Mouse (Mus musculus) midbrain, embryonic 13.5 days (tissue): ENCODE measurements at regions not wholly inside any gene's neighbourhood (a gene's known extent, or its start where the extent isn't known, plus 50 kb on each side); places are given as distances from the start of the nearest gene placed in this dataset.

Experiments
- ATAC-seq: fragments of 200-750 bp; cut with Nextera tagmentation; 2 replicates; pipeline ENCODE4 v1.8.0; 2017; ENCODE audit warnings: mild to moderate bottlenecking, moderate TSS enrichment, moderate library complexity
- H3K27ac ChIP-seq: fragments of 300-500 bp; sonication (generic); 2 replicates; pipeline ENCODE4 v1.5.1; 2015; ENCODE audit warnings: inconsistent platforms, mild to moderate bottlenecking, moderate library complexity
- H3K27me3 ChIP-seq: fragments of 300-500 bp; sonication (generic); 2 replicates; pipeline ENCODE4 v1.6.1; 2015; ENCODE audit warnings: mild to moderate bottlenecking, inconsistent platforms
- H3K36me3 ChIP-seq: fragments of 300-500 bp; sonication (generic); 2 replicates; pipeline ENCODE4 v1.6.1; 2015; ENCODE audit warnings: mild to moderate bottlenecking, inconsistent platforms
- H3K4me1 ChIP-seq: fragments of 300-500 bp; sonication (generic); replicated peaks from 2 replicates; pipeline ENCODE4 v1.6.1; 2015; ENCODE audit warnings: inconsistent platforms
- H3K4me2 ChIP-seq: fragments of 300-500 bp; sonication (generic); replicated peaks from 2 replicates; pipeline ENCODE4 v1.6.1; 2015; ENCODE audit warnings: moderate library complexity, mild to moderate bottlenecking, inconsistent platforms
- H3K4me3 ChIP-seq: fragments of 300-500 bp; sonication (generic); replicated peaks from 2 replicates; pipeline ENCODE4 v1.5.1; 2015; ENCODE audit warnings: mild to moderate bottlenecking, inconsistent platforms
- H3K9ac ChIP-seq: fragments of 300-500 bp; sonication (generic); replicated peaks from 2 replicates; pipeline ENCODE4 v1.6.1; 2015; ENCODE audit warnings: mild to moderate bottlenecking, inconsistent platforms
- H3K9me3 ChIP-seq: fragments of 300-500 bp; sonication (generic); 2 replicates; pipeline ENCODE4 v1.6.1; 2016; ENCODE audit warnings: mild to moderate bottlenecking, inconsistent platforms
- WGBS: fragments of 180-500 bp; shearing (Covaris S2); methylation state at CpG from one replicate; pipeline ENCODE4 v1.1.7; 2015; 5-methylcytosine and 5-hydroxymethylcytosine counted together

- Histone ChIP-seq H3K36me3 (no peaks in the 10 kb centered on the region), H3K9ac (no peak overlapping the region), H3K9me3 (no peaks in the 10 kb centered on the region), H3K27ac (no peak overlapping the region), H3K4me1 (peaks cover 34% of the 10 kb centered on the region), H3K27me3 (no peaks in the 10 kb centered on the region), H3K4me3 (no peak overlapping the region), H3K4me2 (no peak overlapping the region)
- ATAC-seq: no peak
- WGBS: 95% methylated on average over 10 of the region's 10 CpGs
These were observed 127.0 kb upstream of the Npvf start for GRCm38 (mm10) chr6:50781271-50781670.

- ATAC-seq: no peak
- no peaks in the 10 kb centered on the region for H3K9me3 ChIP-seq
- H3K4me2 ChIP-seq: no peak overlapping the region
- H3K27me3 ChIP-seq: no peaks in the 10 kb centered on the region
- H3K9ac ChIP-seq: no peak overlapping the region
- no peak overlapping the region for H3K4me3 ChIP-seq
- peaks cover 24% of the 10 kb centered on the region for H3K4me1 ChIP-seq
- no peak overlapping the region for H3K27ac ChIP-seq
- WGBS: 80% methylated on average over 2 of the region's 2 CpGs
- no peaks in the 10 kb centered on the region for H3K36me3 ChIP-seq
These were observed 128.0 kb upstream of the Npvf start for GRCm38 (mm10) chr6:50782221-50782620.

GRCm38 (mm10) chr6:50783494-50783893 is 129.3 kb upstream of the Npvf start:
- H3K27me3 ChIP-seq: no peaks in the 10 kb centered on the region
- H3K36me3 ChIP-seq: no peaks in the 10 kb centered on the region
- H3K9me3 ChIP-seq: no peaks in the 10 kb centered on the region
- H3K9ac ChIP-seq: no peak overlapping the region
- H3K27ac ChIP-seq: peak overlapping the region; percentile 69
- ATAC-seq: no peak
- no peak overlapping the region for H3K4me2 ChIP-seq
- WGBS: 53% methylated on average over 10 of the region's 10 CpGs
- H3K4me3 ChIP-seq: no peak overlapping the region
- H3K4me1 ChIP-seq: peaks cover 11% of the 10 kb centered on the region

GRCm38 (mm10) chr6:50784381-50784780 is 130.1 kb upstream of the Npvf start:
- 0 out of 2 replicates have a peak overlapping the region, but pooled peaks have one; percentile 6 for H3K27ac ChIP-seq
- H3K9ac ChIP-seq: no peak overlapping the region
- H3K36me3 ChIP-seq: no peaks in the 10 kb centered on the region
- H3K4me1 ChIP-seq: peaks cover 9% of the 10 kb centered on the region
- WGBS: 96% methylated on average over 6 of the region's 6 CpGs
- H3K27me3 ChIP-seq: no peaks in the 10 kb centered on the region
- no peak for ATAC-seq
- no peak overlapping the region for H3K4me2 ChIP-seq
- no peak overlapping the region for H3K4me3 ChIP-seq
- H3K9me3 ChIP-seq: no peaks in the 10 kb centered on the region

- ATAC-seq: no peak
- Histone ChIP-seq H3K4me1 (peaks cover 9% of the 10 kb centered on the region), H3K27me3 (no peaks in the 10 kb centered on the region), H3K9ac (no peak overlapping the region), H3K4me2 (no peak overlapping the region), H3K36me3 (no peaks in the 10 kb centered on the region), H3K9me3 (no peaks in the 10 kb centered on the region), H3K4me3 (no peak overlapping the region), H3K27ac (no peak overlapping the region)
- WGBS: 94% methylated on average over 8 of the region's 8 CpGs
These were observed 133.4 kb upstream of the Npvf start for GRCm38 (mm10) chr6:50787666-50788065.

- H3K9ac ChIP-seq: no peak overlapping the region
- peaks cover 4% of the 10 kb centered on the region; the same call in 1 of the 2 replicates for H3K27me3 ChIP-seq
- H3K4me3 ChIP-seq: no peak overlapping the region
- H3K4me2 ChIP-seq: no peak overlapping the region
- no peaks in the 10 kb centered on the region for H3K36me3 ChIP-seq
- 81% methylated on average over 4 of the region's 4 CpGs for WGBS
- H3K4me1 ChIP-seq: peaks cover 9% of the 10 kb centered on the region
- no peak overlapping the region for H3K27ac ChIP-seq
- ATAC-seq: no peak
- no peaks in the 10 kb centered on the region for H3K9me3 ChIP-seq
These were observed 145.7 kb upstream of the Npvf start for GRCm38 (mm10) chr6:50799963-50800362.

- Histone ChIP-seq H3K9me3 (no peaks in the 10 kb centered on the region), H3K36me3 (no peaks in the 10 kb centered on the region), H3K9ac (0 out of 2 replicates have a peak overlapping the region, but pooled peaks have one; percentile 21), H3K4me1 (peaks cover 22% of the 10 kb centered on the region), H3K4me2 (no peak overlapping the region), H3K27ac (peak overlapping the region; percentile 65), H3K4me3 (no peak overlapping the region), H3K27me3 (peaks cover 4% of the 10 kb centered on the region; the same call in 1 of the 2 replicates)
- 46% methylated on average over 7 of the region's 7 CpGs for WGBS
- ATAC-seq: no peak
These were observed 148.7 kb upstream of the Npvf start for GRCm38 (mm10) chr6:50802956-50803355.

- Histone ChIP-seq H3K9me3 (no peaks in the 10 kb centered on the region), H3K9ac (no peak overlapping the region), H3K4me3 (no peak overlapping the region), H3K4me1 (peaks cover 35% of the 10 kb centered on the region), H3K36me3 (no peaks in the 10 kb centered on the region), H3K4me2 (no peak overlapping the region), H3K27ac (no peak overlapping the region), H3K27me3 (peaks cover 4% of the 10 kb centered on the region; the same call in 1 of the 2 replicates)
- 87% methylated on average over 4 of the region's 4 CpGs for WGBS
- ATAC-seq: no peak
These were observed 150.3 kb upstream of the Npvf start for GRCm38 (mm10) chr6:50804477-50805005.

GRCm38 (mm10) chr6:50806376-50807077 is 152.3 kb upstream of the Npvf start:
- no peak overlapping the region for H3K4me3 ChIP-seq
- no peak overlapping the region for H3K4me2 ChIP-seq
- H3K27ac ChIP-seq: no peak overlapping the region
- no peaks in the 10 kb centered on the region for H3K36me3 ChIP-seq
- whole genome bisulfite sequencing: 15% methylated on average over 7 of the region's 7 CpGs
- H3K9me3 ChIP-seq: no peaks in the 10 kb centered on the region
- peak; percentile 75 for ATAC-seq
- peaks cover 46% of the 10 kb centered on the region for H3K4me1 ChIP-seq
- H3K27me3 ChIP-seq: peaks cover 4% of the 10 kb centered on the region; the same call in 1 of the 2 replicates
- no peak overlapping the region for H3K9ac ChIP-seq

- 51% methylated on average over 19 of the region's 19 CpGs for WGBS
- H3K4me1 ChIP-seq: peaks cover 47% of the 10 kb centered on the region
- no peak overlapping the region for H3K4me3 ChIP-seq
- no peaks in the 10 kb centered on the region for H3K9me3 ChIP-seq
- peak; percentile 71 for ATAC-seq
- H3K9ac ChIP-seq: peak overlapping the region; percentile 19; the same call in 1 of the 2 replicates
- H3K36me3 ChIP-seq: no peaks in the 10 kb centered on the region
- peaks cover 4% of the 10 kb centered on the region; the same call in 1 of the 2 replicates for H3K27me3 ChIP-seq
- H3K4me2 ChIP-seq: no peak overlapping the region
- H3K27ac ChIP-seq: no peak overlapping the region; the same call in 1 of the 2 replicates
These were observed 153.2 kb upstream of the Npvf start for GRCm38 (mm10) chr6:50807187-50808012.

GRCm38 (mm10) chr6:50808126-50808525 is 153.9 kb upstream of the Npvf start:
- Histone ChIP-seq H3K4me3 (no peak overlapping the region), H3K36me3 (no peaks in the 10 kb centered on the region), H3K27ac (no peak overlapping the region), H3K4me1 (peaks cover 42% of the 10 kb centered on the region), H3K9me3 (no peaks in the 10 kb centered on the region), H3K4me2 (no peak overlapping the region), H3K9ac (0 out of 2 replicates have a peak overlapping the region, but pooled peaks have one; percentile 19), H3K27me3 (peaks cover 4% of the 10 kb centered on the region; the same call in 1 of the 2 replicates)
- ATAC-seq: no peak
- 10% methylated on average over 4 of the region's 4 CpGs for WGBS
